Mouse (Mus musculus): Measurements from ENCODE around the gene U2af2. TPM values are rescaled to one million over a fixed set of nuclear protein-coding genes. Genes with fewer than 3 reads are reported as not detected.

The U2af2 gene
- polyA plus RNA-seq, 2 experiments: 52.2 to 132 TPM

DNA sequence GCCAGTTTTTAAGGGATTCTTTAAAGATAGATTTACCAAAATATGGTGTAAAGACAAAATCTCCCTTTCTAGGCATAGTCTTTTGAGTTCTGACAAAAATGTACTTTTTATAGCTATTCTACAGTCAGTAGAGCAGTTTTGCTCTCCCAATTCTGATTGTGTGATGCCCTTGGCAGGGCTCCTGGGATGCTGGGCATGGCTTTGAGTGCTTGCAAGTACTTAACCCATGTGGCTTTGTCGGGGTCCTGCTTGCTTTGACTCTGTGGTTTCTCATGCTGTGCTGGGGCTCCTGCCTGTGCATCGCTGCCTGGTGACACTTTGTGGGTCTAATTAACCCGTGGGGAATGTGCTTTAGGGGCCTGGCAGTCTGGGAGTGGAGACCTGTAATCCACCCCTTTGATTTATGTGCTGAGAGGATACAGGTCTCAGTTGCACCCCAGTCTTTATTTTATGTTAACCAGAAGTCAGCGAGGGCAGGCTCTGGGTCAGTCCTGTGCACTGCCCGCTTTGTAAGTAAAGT lies 25.0 kb downstream of the U2af2 start:
- no peak for DNase-seq (ENCODE audit: low read depth in 3 of 3, low spot score in 3 of 3)
- ATAC-seq (ENCODE audit: insufficient read depth): no peak
- TF ChIP-seq EP300 (IDR thresholded peaks at IDR 0.05; ENCODE audit: low read depth): no peak
- no peak for TF ChIP-seq CTCF (IDR thresholded peaks at IDR 0.05; ENCODE audit: low read depth)
- peaks cover 75% of the 10 kb centered on the region for H3K36me3 ChIP-seq (replicated peaks; ENCODE audit: control insufficient read depth, insufficient read depth, low read depth)
- 77% methylated on average over 5 of the region's 5 CpGs for WGBS (ENCODE audit: insufficient replicate concordance)
- no peak overlapping the region for H3K27ac ChIP-seq
- H3K4me1 ChIP-seq (replicated peaks; ENCODE audit: control insufficient read depth in 2 of 2, insufficient read depth in 2 of 2, low read length in 1 of 2): peaks cover 6 to 17% of the 10 kb centered on the region in 2 experiments
- no peaks in the 10 kb centered on the region for H3K27me3 ChIP-seq (ENCODE audit: control insufficient read depth, insufficient read depth, low read length)
- no peak overlapping the region for H3K9ac ChIP-seq (replicated peaks)
- H3K9me3 ChIP-seq (ENCODE audit: control insufficient read depth, low read length): no peaks in the 10 kb centered on the region
- H3K4me2 ChIP-seq (ENCODE audit: low read depth): no peak overlapping the region
- H3K4me3 ChIP-seq (ENCODE audit: insufficient read depth in 1 of 2, low read depth in 2 of 2, low read length in 2 of 2): no peak overlapping the region

- Histone ChIP-seq H3K9ac (replicated peaks) (no peak overlapping the region), H3K4me3 (ENCODE audit: insufficient read depth in 1 of 2, low read depth in 2 of 2, low read length in 2 of 2) (no peak overlapping the region), H3K27ac (no peak overlapping the region), H3K4me2 (ENCODE audit: low read depth) (no peak overlapping the region), H3K36me3 (replicated peaks; ENCODE audit: control insufficient read depth, insufficient read depth, low read depth) (peaks cover 78% of the 10 kb centered on the region), H3K27me3 (ENCODE audit: control insufficient read depth, insufficient read depth, low read length) (no peaks in the 10 kb centered on the region), H3K4me1 (replicated peaks; ENCODE audit: control insufficient read depth in 2 of 2, insufficient read depth in 2 of 2, low read length in 1 of 2) (peaks cover 0 to 11% of the 10 kb centered on the region in 2 experiments; a peak in 2 of 4 replicates), H3K9me3 (ENCODE audit: control insufficient read depth, low read length) (no peaks in the 10 kb centered on the region)
- DNase-seq (ENCODE audit: low read depth in 3 of 3, low spot score in 3 of 3): no peak
- 74% methylated on average over 4 of the region's 4 CpGs for WGBS (ENCODE audit: insufficient replicate concordance)
- ATAC-seq (ENCODE audit: insufficient read depth): no peak
- TF ChIP-seq CTCF (IDR thresholded peaks at IDR 0.05; ENCODE audit: low read depth) (no peak), EP300 (IDR thresholded peaks at IDR 0.05; ENCODE audit: low read depth) (no peak)
Observed at GRCm38 (mm10) chr7:5087886-5088285, 25.9 kb downstream of the U2af2 start.

DNA sequence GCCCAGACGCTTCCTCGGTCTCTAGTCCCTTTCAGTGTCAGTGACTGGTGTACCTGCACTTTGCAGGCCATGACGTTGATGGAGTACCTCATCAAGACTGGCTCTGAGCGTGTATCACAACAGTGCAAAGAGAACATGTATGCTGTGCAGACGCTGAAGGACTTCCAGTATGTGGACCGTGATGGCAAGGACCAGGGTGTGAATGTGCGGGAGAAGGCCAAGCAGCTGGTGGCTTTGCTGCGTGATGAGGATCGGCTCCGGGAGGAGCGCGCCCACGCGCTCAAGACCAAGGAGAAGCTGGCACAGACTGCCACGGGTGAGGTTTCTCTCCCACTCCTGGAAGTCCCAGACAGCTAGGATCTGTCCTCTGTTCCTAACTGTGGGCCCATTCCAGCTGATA lies 27.9 kb downstream of the U2af2 start:
- H3K9ac ChIP-seq (replicated peaks): no peak overlapping the region
- H3K4me1 ChIP-seq (replicated peaks; ENCODE audit: control insufficient read depth in 2 of 2, insufficient read depth in 2 of 2, low read length in 1 of 2): peaks cover 0 to 5% of the 10 kb centered on the region in 2 experiments; a peak in 2 of 4 replicates
- ATAC-seq (ENCODE audit: insufficient read depth) (no peak), DNase-seq (ENCODE audit: low read depth in 3 of 3, low spot score in 3 of 3) (no peak)
- no peaks in the 10 kb centered on the region for H3K27me3 ChIP-seq (ENCODE audit: control insufficient read depth, insufficient read depth, low read length)
- H3K4me3 ChIP-seq (ENCODE audit: insufficient read depth in 1 of 2, low read depth in 2 of 2, low read length in 2 of 2): no peak overlapping the region
- no peaks in the 10 kb centered on the region for H3K9me3 ChIP-seq (ENCODE audit: control insufficient read depth, low read length)
- peaks cover 81% of the 10 kb centered on the region for H3K36me3 ChIP-seq (replicated peaks; ENCODE audit: control insufficient read depth, insufficient read depth, low read depth)
- TF ChIP-seq EP300 (IDR thresholded peaks at IDR 0.05; ENCODE audit: low read depth) (no peak), CTCF (IDR thresholded peaks at IDR 0.05; ENCODE audit: low read depth) (no peak)
- 89% methylated on average over 15 of the region's 15 CpGs for WGBS (ENCODE audit: insufficient replicate concordance)
- no peak overlapping the region for H3K27ac ChIP-seq
- no peak overlapping the region for H3K4me2 ChIP-seq (ENCODE audit: low read depth)

DNA sequence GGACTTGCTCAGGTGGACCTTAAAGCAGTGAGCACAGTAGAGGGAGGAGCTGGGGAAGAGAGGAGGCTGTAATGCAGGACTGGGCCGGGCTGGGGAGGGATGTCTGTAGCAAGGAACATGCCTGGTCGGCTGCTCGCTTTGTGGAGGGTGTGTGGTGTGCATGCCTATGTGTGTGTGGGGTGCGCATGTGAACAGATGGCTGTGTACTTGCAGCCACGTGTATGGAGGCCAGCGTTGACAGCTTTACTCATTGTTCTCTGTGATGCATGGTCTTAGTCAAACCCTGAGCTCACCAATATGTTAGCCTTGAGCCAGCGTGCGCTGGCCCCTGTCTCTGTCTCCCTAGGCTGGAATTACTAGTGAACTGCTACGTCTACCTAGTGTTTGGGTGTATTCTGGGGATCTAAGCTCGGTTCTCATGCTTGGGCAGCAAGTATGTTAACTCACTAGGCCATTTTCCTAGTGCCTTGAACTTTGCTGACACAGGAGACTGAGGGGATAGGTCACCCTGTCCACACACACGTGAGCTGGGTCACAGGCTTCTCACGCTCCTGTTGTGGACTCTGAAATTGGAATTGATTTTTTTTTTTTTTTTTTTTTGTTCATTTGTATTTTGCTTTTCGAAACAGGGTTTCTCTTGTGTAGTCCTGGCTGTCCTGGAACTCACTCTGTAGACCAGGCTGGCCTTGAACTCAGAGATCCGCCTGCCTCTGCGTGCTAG lies 29.2 kb downstream of the U2af2 start:
- Histone ChIP-seq H3K4me2 (ENCODE audit: low read depth) (no peak overlapping the region), H3K4me3 (ENCODE audit: insufficient read depth in 1 of 2, low read depth in 2 of 2, low read length in 2 of 2) (no peak overlapping the region), H3K36me3 (replicated peaks; ENCODE audit: control insufficient read depth, insufficient read depth, low read depth) (peaks cover 81% of the 10 kb centered on the region), H3K4me1 (replicated peaks; ENCODE audit: control insufficient read depth in 2 of 2, insufficient read depth in 2 of 2, low read length in 1 of 2) (peaks cover 0 to 5% of the 10 kb centered on the region in 2 experiments; a peak in 2 of 4 replicates), H3K27me3 (ENCODE audit: control insufficient read depth, insufficient read depth, low read length) (no peaks in the 10 kb centered on the region), H3K27ac (no peak overlapping the region), H3K9ac (replicated peaks) (no peak overlapping the region), H3K9me3 (ENCODE audit: control insufficient read depth, low read length) (no peaks in the 10 kb centered on the region)
- no peak for TF ChIP-seq EP300 (IDR thresholded peaks at IDR 0.05; ENCODE audit: low read depth)
- TF ChIP-seq CTCF (IDR thresholded peaks at IDR 0.05; ENCODE audit: low read depth): no peak
- ATAC-seq (ENCODE audit: insufficient read depth) (no peak), DNase-seq (ENCODE audit: low read depth in 3 of 3, low spot score in 3 of 3) (no peak)
- WGBS (ENCODE audit: insufficient replicate concordance): 81% methylated on average over 15 of the region's 15 CpGs

DNA sequence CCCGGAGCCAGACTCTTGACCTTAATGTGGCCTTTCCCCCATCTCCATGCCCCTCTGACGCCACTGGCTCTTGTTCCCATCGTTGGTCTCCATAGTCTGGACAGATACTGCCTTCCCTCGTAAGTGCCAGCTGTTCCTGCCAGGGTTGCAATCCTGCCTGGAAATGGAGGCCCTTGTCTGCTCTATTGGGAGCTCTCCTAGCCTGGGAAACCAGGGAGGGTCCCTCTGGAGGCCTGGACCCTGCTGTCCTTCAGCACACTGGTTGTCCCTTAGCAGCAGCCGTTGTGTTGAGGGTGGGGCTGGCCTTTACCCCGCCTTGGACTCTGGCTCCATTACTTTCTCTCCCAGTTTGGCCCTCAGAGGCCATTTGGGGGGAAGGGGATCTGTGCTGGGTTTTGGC lies 30.4 kb downstream of the U2af2 start:
- H3K4me2 ChIP-seq (ENCODE audit: low read depth): no peak overlapping the region
- no peak for ATAC-seq (ENCODE audit: insufficient read depth)
- H3K4me1 ChIP-seq (replicated peaks; ENCODE audit: control insufficient read depth in 2 of 2, insufficient read depth in 2 of 2, low read length in 1 of 2): peaks cover 0 to 5% of the 10 kb centered on the region in 2 experiments; a peak in 2 of 4 replicates
- H3K9me3 ChIP-seq (ENCODE audit: control insufficient read depth, low read length): no peaks in the 10 kb centered on the region
- no peak for TF ChIP-seq EP300 (IDR thresholded peaks at IDR 0.05; ENCODE audit: low read depth)
- TF ChIP-seq CTCF (IDR thresholded peaks at IDR 0.05; ENCODE audit: low read depth): no peak
- no peak for DNase-seq (ENCODE audit: low read depth in 3 of 3, low spot score in 3 of 3)
- 75% methylated on average over 6 of the region's 6 CpGs for WGBS (ENCODE audit: insufficient replicate concordance)
- no peaks in the 10 kb centered on the region for H3K27me3 ChIP-seq (ENCODE audit: control insufficient read depth, insufficient read depth, low read length)
- H3K27ac ChIP-seq: no peak overlapping the region
- H3K9ac ChIP-seq (replicated peaks): no peak overlapping the region
- H3K4me3 ChIP-seq (ENCODE audit: insufficient read depth in 1 of 2, low read depth in 2 of 2, low read length in 2 of 2): no peak overlapping the region
- peaks cover 80% of the 10 kb centered on the region for H3K36me3 ChIP-seq (replicated peaks; ENCODE audit: control insufficient read depth, insufficient read depth, low read depth)

All from liver, embryonic 14.5 days (tissue).